Mouse (Mus musculus): ENCODE data around the gene Mrpl10. TPM values are rescaled to one million over a fixed set of nuclear protein-coding genes. Genes with fewer than 3 reads are reported as not detected.

The Mrpl10 gene
- total RNA-seq (2021): 10 to 100 TPM; 45.1 to 45.6 TPM
- long read RNA-seq, experiment 1, transcript Mrpl10-201 (5 exons, 1,708 nt): major isoform, 38 of 51 reads
- long read RNA-seq, experiment 1, partial matches to known transcripts: 4 of 51 reads
- long read RNA-seq, experiment 1, other reads (novel, unspliced or antisense): 9 of 51 reads
- long read RNA-seq, experiment 2, transcript Mrpl10-201 (5 exons, 1,708 nt): major isoform, 44 of 53 reads
- long read RNA-seq, experiment 2, partial matches to known transcripts: 2 of 53 reads
- long read RNA-seq, experiment 2, other reads (novel, unspliced or antisense): 7 of 53 reads

GRCm38 (mm10) chr11:97041022-97041899 lies at the start of gene Mrpl10, which contains the start of gene Lrrc46:
Gene Mrpl10, plus strand, starts transcription at chr11:97041560.
Gene Lrrc46, minus strand, starts transcription at chr11:97041407.
- peak; percentile 94 for DNase-seq

- no peak for DNase-seq
These were observed 48.5 kb upstream of the Mrpl10 start for GRCm38 (mm10) chr11:96992722-96993311.

- no peak for DNase-seq
These were observed 46.3 kb upstream of the Mrpl10 start for GRCm38 (mm10) chr11:96995031-96995430.

GRCm38 (mm10) chr11:96995836-96996772 lies 45.3 kb upstream of the Mrpl10 start:
- no peak for DNase-seq

- DNase-seq: no peak
These were observed 44.5 kb upstream of the Mrpl10 start for GRCm38 (mm10) chr11:96996773-96997379.

- peak; percentile 49 for DNase-seq
These were observed 43.9 kb upstream of the Mrpl10 start for GRCm38 (mm10) chr11:96997380-96997956.

GRCm38 (mm10) chr11:97003170-97003569 lies 38.2 kb upstream of the Mrpl10 start:
- no peak for DNase-seq

- no peak for DNase-seq
These were observed 34.1 kb upstream of the Mrpl10 start for GRCm38 (mm10) chr11:97007093-97007794.

- DNase-seq: no peak
These were observed 32.1 kb upstream of the Mrpl10 start for GRCm38 (mm10) chr11:97009198-97009790.

GRCm38 (mm10) chr11:97013121-97013670 lies 28.2 kb upstream of the Mrpl10 start, which contains the start of gene Sp6:
Gene Sp6, plus strand, starts transcription at chr11:97013394.
- DNase-seq: no peak

- no peak for DNase-seq
These were observed 23.4 kb upstream of the Mrpl10 start for GRCm38 (mm10) chr11:97017696-97018582.

GRCm38 (mm10) chr11:97018583-97019344 lies 22.6 kb upstream of the Mrpl10 start:
- DNase-seq: no peak

- DNase-seq: no peak
These were observed 22.0 kb upstream of the Mrpl10 start for GRCm38 (mm10) chr11:97019345-97019708.

GRCm38 (mm10) chr11:97021121-97021765 lies 20.1 kb upstream of the Mrpl10 start:
- no peak for DNase-seq

GRCm38 (mm10) chr11:97021873-97022484 lies 19.4 kb upstream of the Mrpl10 start:
- DNase-seq: peak; percentile 76

GRCm38 (mm10) chr11:97024977-97025376 lies 16.4 kb upstream of the Mrpl10 start:
- DNase-seq: no peak

Measured in gastrocnemius, postnatal 10 days (tissue).